Mouse (Mus musculus): Measurements from ENCODE around the gene Cfl2.

The Cfl2 gene

DNA sequence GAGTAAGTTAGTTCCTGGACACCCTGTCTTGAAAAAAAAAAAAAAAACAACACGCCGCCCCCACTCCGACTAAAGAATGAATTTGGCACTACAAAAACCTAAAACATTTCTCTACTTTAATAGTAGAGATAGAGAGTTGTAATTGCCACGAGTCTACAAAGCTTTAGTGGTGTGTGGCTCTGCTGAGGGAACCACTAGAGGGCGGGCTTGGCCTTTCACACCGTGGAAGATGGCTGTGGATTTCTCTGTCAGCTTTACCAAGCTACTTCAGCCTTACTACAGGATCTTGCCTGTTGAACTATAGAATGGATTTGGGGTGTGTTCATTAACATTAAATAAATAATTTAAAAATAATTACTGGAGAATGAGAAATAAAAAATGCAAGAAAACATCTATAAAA lies 32.1 kb downstream of the Cfl2 start:
- DNase-seq (ENCODE audit: low spot score in 2 of 2): peak; percentile 71 to 83

- no peak for DNase-seq (ENCODE audit: low spot score in 2 of 2)
Measured at GRCm38 (mm10) chr12:54829876-54830275, 32.8 kb downstream of the Cfl2 start.

GRCm38 (mm10) chr12:54828043-54828442 lies 34.6 kb downstream of the Cfl2 start:
- no peak for DNase-seq (ENCODE audit: low spot score in 2 of 2)

GRCm38 (mm10) chr12:54825202-54825601 lies 37.5 kb downstream of the Cfl2 start:
- DNase-seq (ENCODE audit: low spot score in 2 of 2): no peak

GRCm38 (mm10) chr12:54822836-54823426 lies 39.7 kb downstream of the Cfl2 start:
- no peak for DNase-seq (ENCODE audit: low spot score in 2 of 2)

- no peak for DNase-seq (ENCODE audit: low spot score in 2 of 2)
Measured at GRCm38 (mm10) chr12:54820684-54821161, 42.0 kb downstream of the Cfl2 start.

DNA sequence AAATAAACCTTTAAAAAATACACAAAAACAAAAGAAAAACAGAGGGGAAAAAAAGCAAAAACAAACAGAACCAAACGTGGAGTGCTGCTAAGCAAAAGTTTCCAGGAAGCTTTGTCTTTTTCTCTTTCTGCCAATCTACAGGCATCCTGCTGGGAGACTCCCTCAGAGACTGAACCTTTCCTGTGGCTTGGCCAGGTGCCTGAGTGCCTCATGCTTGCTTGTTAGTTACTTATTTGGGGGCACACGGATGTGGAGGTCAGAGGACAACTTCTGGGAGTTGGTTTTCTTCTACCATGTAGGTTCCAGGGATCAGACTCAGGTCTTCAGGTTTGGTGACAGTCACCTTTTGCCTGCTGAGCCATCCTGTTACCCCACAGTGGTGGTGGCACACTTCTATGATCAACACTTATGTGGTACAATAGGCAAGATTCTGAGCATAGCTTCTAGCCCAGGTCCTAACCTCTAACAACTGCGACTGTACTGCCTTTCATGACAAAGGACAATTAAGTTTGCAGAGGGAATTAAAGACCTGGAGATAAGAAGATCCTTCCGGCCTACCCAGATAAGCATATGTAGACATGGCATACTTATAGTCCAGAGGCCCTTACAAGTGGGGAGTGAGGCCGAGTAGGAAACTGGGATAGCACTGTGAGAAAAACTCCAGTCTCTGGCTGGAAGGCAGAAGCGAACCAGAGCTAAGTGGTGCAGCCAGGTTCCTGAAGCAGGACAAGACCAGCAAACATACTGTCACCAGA lies 43.3 kb downstream of the Cfl2 start:
- DNase-seq (ENCODE audit: low spot score in 2 of 2): no peak

GRCm38 (mm10) chr12:54810142-54810541 lies 52.5 kb downstream of the Cfl2 start:
- DNase-seq (ENCODE audit: low spot score in 2 of 2): no peak
